Mouse (Mus musculus) limb, embryonic 12.5 days (tissue): Measurements from ENCODE around the gene Cplx3. TPM values are rescaled to one million over a fixed set of nuclear protein-coding genes. Genes with fewer than 3 reads are reported as not detected.

Experiments used
- ATAC-seq: fragments of 200-750 bp; cut with Nextera tagmentation; 2 replicates; pipeline ENCODE4 v1.8.0; 2017; ENCODE audit warnings: low read depth, moderate TSS enrichment; ENCODE audit not compliant: insufficient number of reproducible peaks, insufficient read depth, low FRiP score, low TSS enrichment
- H3K27ac ChIP-seq: fragments of 300-500 bp; sonication (generic); 2 replicates; pipeline ENCODE4 v1.5.1; 2016; ENCODE audit warnings: mild to moderate bottlenecking, moderate library complexity
- H3K27me3 ChIP-seq: fragments of 300-500 bp; sonication (generic); 2 replicates; pipeline ENCODE4 v1.6.1; 2016; ENCODE audit warnings: mild to moderate bottlenecking, moderate library complexity
- H3K36me3 ChIP-seq: fragments of 300-500 bp; sonication (generic); 2 replicates; pipeline ENCODE4 v1.6.1; 2016; ENCODE audit warnings: mild to moderate bottlenecking, moderate library complexity
- H3K4me1 ChIP-seq: fragments of 300-500 bp; sonication (generic); replicated peaks from 2 replicates; pipeline ENCODE4 v1.6.1; 2016
- H3K4me2 ChIP-seq: fragments of 300-500 bp; sonication (generic); 2 replicates; pipeline ENCODE4 v1.6.1; 2016; ENCODE audit warnings: mild to moderate bottlenecking, moderate library complexity
- H3K4me3 ChIP-seq: fragments of 300-500 bp; sonication (generic); replicated peaks from 2 replicates; pipeline ENCODE4 v1.5.1; 2016; ENCODE audit warnings: mild to moderate bottlenecking
- H3K9ac ChIP-seq: fragments of 300-500 bp; sonication (generic); replicated peaks from 2 replicates; pipeline ENCODE4 v1.6.1; 2016; ENCODE audit warnings: mild to moderate bottlenecking, moderate library complexity
- H3K9me3 ChIP-seq: fragments of 300-500 bp; sonication (generic); 2 replicates; pipeline ENCODE4 v1.6.1; 2016; ENCODE audit warnings: mild to moderate bottlenecking, moderate library complexity
- WGBS: fragments of 180-500 bp; shearing (Covaris S2); methylation state at CpG from one replicate; pipeline ENCODE4 v1.1.7; 2016; 5-methylcytosine and 5-hydroxymethylcytosine counted together
- polyA plus RNA-seq: library from polyadenylated mRNA; unstranded; fragments of >200 nt; fragmentation: Nextera tagmentation; extraction: Ambion mirVana; gene quantifications from 2 replicates; pipeline ENCODE4 v1.2.1, GENCODE M21; 2016

Gene Cplx3
- polyA plus RNA-seq, 1 experiment from 2014 or later: not detected

DNA sequence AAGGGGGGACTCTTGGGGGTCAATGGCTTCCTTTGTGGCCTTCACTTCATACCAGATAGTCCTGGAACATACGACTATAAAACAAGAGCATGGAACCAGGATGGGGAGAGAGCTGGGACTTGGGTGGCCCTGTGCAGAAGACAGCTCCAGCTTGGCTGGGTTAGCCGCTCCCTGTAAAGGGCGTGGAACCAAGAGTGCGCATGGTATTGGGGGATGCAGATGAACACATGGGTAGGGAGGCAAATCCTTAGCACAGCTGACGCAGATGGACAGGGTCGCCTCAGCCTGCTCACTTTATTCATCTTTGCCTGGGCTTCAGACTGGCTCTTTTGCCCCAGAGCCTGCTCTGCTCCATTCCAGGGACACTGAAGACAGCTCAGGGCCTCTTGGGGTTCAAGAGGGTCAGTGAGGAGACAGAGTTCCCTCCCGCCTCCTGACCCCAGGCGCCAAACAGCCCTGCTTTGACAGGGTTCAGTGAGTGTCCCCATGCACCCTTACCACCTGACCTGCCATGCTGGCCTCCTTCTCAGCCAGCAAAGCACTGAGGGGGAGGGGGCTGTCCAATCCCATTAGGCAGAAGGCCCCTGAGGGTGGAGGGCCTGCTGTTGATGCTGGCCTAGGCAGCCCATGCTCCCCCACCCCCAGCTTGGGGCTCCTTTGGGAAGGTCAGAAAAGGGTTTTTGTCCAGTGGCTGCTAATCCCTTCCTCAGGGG lies 7.1 kb downstream of the Cplx3 start:
- H3K27me3 ChIP-seq: peaks cover 3% of the 10 kb centered on the region; the same call in 1 of the 2 replicates
- no peak overlapping the region for H3K4me2 ChIP-seq
- no peak for ATAC-seq
- WGBS: 50% methylated on average over 8 of the region's 8 CpGs
- H3K4me1 ChIP-seq: peaks cover 8% of the 10 kb centered on the region
- no peak overlapping the region for H3K4me3 ChIP-seq
- no peaks in the 10 kb centered on the region for H3K9me3 ChIP-seq
- H3K9ac ChIP-seq: no peak overlapping the region
- H3K36me3 ChIP-seq: peaks cover 15% of the 10 kb centered on the region
- no peak overlapping the region for H3K27ac ChIP-seq

DNA sequence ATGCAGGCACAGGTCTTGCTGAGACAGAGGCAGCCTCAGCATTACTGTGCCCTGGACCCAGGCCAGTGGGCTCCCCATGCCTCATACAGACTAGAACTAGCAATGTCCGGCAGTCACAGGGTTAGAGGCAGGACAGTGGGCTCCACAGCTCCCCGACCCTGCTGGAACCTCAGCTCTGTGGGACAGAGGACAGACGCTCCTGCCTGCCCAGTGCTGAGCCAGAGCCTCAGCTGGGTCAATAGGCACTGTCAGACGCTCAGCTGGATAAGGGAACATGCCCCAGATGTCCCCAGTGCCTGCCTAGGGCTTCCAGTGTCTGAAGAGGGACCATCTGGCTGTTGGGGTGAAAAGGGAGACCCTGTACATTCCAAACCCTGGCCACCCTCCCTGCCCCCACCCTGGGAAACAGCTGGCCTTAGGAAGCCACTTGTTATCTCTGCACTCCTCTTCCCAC lies 8.1 kb downstream of the Cplx3 start:
- WGBS: 30% methylated on average over 4 of the region's 4 CpGs
- no peaks in the 10 kb centered on the region for H3K27me3 ChIP-seq
- H3K9me3 ChIP-seq: no peaks in the 10 kb centered on the region
- H3K36me3 ChIP-seq: peaks cover 26% of the 10 kb centered on the region
- H3K4me1 ChIP-seq: peaks cover 8% of the 10 kb centered on the region
- no peak overlapping the region for H3K27ac ChIP-seq
- H3K9ac ChIP-seq: 0 out of 2 replicates have a peak overlapping the region, but pooled peaks have one; percentile 18
- H3K4me3 ChIP-seq: no peak overlapping the region
- no peak for ATAC-seq
- H3K4me2 ChIP-seq: no peak overlapping the region

DNA sequence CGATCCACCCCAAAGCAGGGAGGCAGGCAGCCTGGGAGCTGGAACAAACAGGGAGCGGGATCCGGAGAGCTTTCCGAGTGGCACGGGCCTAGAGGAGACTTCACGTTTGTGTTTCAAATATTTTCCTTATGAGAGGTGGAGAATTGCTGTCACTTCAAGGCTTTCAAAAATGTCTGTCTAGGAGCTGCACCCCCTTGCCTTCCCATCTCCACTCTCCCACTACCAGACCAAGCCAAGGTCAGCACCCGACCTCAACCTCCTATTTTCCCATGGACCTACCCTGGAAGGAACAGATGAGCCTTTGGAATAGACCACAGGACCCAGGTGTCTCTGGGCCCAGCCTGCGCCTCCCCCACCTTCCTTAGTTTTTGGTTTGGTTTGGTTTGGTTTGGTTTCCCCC lies 8.8 kb downstream of the Cplx3 start:
- H3K27me3 ChIP-seq: no peaks in the 10 kb centered on the region
- no peaks in the 10 kb centered on the region for H3K9me3 ChIP-seq
- WGBS: 87% methylated on average over 8 of the region's 8 CpGs
- no peak for ATAC-seq
- H3K4me3 ChIP-seq: no peak overlapping the region
- H3K4me2 ChIP-seq: no peak overlapping the region
- peaks cover 33% of the 10 kb centered on the region for H3K36me3 ChIP-seq
- H3K9ac ChIP-seq: no peak overlapping the region
- H3K4me1 ChIP-seq: peaks cover 8% of the 10 kb centered on the region
- no peak overlapping the region for H3K27ac ChIP-seq

- no peak for ATAC-seq
- Histone ChIP-seq H3K27me3 (no peaks in the 10 kb centered on the region; the same call in 1 of the 2 replicates), H3K9ac (no peak overlapping the region), H3K4me3 (no peak overlapping the region), H3K4me1 (peaks cover 13% of the 10 kb centered on the region), H3K9me3 (no peaks in the 10 kb centered on the region), H3K36me3 (peaks cover 35% of the 10 kb centered on the region), H3K27ac (no peak overlapping the region), H3K4me2 (no peak overlapping the region)
- WGBS: 78% methylated on average over 9 of the region's 9 CpGs
Observed at GRCm38 (mm10) chr9:57594174-57594509, 11.9 kb downstream of the Cplx3 start.

- 0 out of 2 replicates have a peak overlapping the region, but pooled peaks have one; percentile 8 for H3K9ac ChIP-seq
Observed at GRCm38 (mm10) chr9:57593454-57594173, 12.5 kb downstream of the Cplx3 start.

DNA sequence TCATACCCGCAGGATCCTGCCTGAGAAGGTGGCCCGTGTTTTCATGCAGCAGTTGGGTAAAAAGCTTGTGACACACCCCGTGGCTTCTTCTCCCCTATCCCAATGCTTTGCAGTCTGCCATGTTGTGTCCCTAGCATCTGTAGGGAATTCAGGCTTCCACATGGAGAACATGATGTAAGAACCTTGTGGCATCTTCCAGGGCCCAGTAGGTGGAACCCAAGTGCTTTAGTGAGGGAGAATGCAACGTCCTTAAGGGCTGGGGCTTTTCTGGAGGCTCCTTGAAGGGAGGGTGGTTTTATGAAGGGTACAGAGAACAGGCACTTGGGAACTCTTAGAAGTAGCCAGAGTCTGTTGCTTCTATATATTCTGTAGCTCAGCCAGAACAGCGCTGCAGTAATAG lies 15.4 kb downstream of the Cplx3 start:
- Histone ChIP-seq H3K9me3 (no peaks in the 10 kb centered on the region), H3K4me3 (peak overlapping the region; percentile 76), H3K36me3 (peaks cover 54% of the 10 kb centered on the region), H3K27me3 (no peaks in the 10 kb centered on the region; the same call in 1 of the 2 replicates), H3K9ac (no peak overlapping the region), H3K27ac (no peak overlapping the region), H3K4me1 (peaks cover 19% of the 10 kb centered on the region), H3K4me2 (peak overlapping the region; percentile 91)
- 35% methylated on average over 5 of the region's 5 CpGs for WGBS
- no peak for ATAC-seq

More at GRCm38 (mm10) chr9:57593454-57594173, 12.5 kb downstream of the Cplx3 start:
- ATAC-seq: no peak
- no peak overlapping the region for H3K4me3 ChIP-seq
- H3K4me1 ChIP-seq: peaks cover 18% of the 10 kb centered on the region
- H3K9me3 ChIP-seq: no peaks in the 10 kb centered on the region
- no peak overlapping the region for H3K27ac ChIP-seq
- no peak overlapping the region for H3K4me2 ChIP-seq
- WGBS: 65% methylated on average over 12 of the region's 12 CpGs
- no peaks in the 10 kb centered on the region; the same call in 1 of the 2 replicates for H3K27me3 ChIP-seq
- H3K36me3 ChIP-seq: peaks cover 35% of the 10 kb centered on the region

DNA sequence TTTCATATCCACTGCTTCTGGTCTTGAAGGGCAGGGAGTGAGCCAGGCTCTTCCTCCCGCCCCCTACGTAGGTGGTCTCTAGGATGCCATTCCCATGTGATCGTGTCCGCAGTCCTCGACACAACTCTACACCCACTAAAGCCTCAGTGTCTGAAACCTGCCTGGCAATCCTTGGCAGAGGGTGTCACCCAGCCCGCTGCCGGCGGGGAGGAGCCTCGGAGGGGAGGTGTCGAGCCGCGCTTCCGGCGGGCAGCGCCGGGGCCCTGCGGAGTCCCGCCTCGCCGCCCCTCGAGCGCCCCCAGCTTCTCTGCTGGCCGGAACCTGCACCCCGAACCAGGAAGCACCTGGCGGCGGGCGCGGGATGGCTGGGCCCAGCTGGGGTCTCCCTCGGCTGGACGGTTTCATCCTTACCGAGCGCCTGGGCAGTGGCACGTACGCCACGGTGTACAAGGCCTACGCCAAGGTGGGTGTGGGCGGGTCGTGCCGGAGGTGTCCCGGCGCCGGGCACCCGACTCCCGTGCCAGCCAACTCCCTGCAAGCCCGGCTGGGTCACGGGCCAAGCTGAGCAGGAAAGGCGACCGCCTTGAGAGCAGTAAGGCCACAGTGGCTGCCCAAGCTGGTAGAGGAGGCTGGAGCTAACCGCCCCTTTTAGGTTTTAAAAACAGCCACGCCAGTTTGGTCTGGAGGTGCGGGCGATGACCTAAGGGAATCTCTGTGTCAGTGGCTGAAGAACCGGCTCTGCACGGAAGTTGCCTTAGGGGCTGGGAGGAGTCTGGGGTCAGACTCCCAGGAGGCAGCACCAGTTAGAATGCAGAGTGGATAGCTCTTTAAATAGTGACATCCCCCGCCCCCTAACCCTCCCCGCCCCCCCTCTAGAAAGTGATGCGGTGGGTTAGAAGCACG lies 16.6 kb downstream of the Cplx3 start, which contains the start of gene Ulk3:
Gene Ulk3, plus strand, starts transcription at position 229 of the 903 bp plus-strand sequence.
- Histone ChIP-seq H3K4me1 (peaks cover 19% of the 10 kb centered on the region), H3K27ac (peak within 1 kb of the TSS; percentile 87), H3K4me2 (peak within 1 kb of the TSS; percentile 91), H3K4me3 (peak within 1 kb of the TSS; percentile 76), H3K9ac (peak within 1 kb of the TSS; percentile 78), H3K9me3 (no peaks in the 10 kb centered on the region), H3K36me3 (peaks cover 53% of the 10 kb centered on the region), H3K27me3 (no peaks in the 10 kb centered on the region; the same call in 1 of the 2 replicates)
- under 1% methylated on average over 58 of the region's 58 CpGs for WGBS
- peak; percentile 83 for ATAC-seq

DNA sequence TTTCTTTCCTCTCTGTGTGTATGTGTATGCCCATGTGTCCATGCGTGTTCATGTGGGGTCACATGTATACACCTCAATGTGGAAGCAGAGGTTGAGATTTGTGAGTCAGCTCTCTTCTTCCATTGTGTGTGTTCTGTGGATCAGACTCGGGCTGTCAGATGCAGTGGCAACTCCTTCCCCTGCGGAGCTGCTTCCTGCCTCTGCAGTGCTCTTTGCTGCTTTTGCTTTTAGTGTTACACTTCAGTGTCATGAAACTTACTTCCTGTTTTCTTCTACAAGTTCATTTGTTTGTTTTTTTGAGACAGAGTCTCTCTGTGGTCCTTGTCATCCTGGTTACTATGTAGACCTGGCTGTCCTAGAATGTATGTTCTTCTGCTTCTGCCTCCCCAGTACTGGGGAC lies 21.1 kb downstream of the Cplx3 start:
- no peak overlapping the region for H3K4me3 ChIP-seq
- H3K36me3 ChIP-seq: peaks cover 74% of the 10 kb centered on the region
- no peaks in the 10 kb centered on the region for H3K9me3 ChIP-seq
- no peak for ATAC-seq
- peaks cover 11% of the 10 kb centered on the region for H3K4me1 ChIP-seq
- no peak overlapping the region for H3K9ac ChIP-seq
- H3K27me3 ChIP-seq: no peaks in the 10 kb centered on the region; the same call in 1 of the 2 replicates
- no peak overlapping the region for H3K27ac ChIP-seq
- 89% methylated on average over 3 of the region's 3 CpGs for WGBS
- no peak overlapping the region for H3K4me2 ChIP-seq

DNA sequence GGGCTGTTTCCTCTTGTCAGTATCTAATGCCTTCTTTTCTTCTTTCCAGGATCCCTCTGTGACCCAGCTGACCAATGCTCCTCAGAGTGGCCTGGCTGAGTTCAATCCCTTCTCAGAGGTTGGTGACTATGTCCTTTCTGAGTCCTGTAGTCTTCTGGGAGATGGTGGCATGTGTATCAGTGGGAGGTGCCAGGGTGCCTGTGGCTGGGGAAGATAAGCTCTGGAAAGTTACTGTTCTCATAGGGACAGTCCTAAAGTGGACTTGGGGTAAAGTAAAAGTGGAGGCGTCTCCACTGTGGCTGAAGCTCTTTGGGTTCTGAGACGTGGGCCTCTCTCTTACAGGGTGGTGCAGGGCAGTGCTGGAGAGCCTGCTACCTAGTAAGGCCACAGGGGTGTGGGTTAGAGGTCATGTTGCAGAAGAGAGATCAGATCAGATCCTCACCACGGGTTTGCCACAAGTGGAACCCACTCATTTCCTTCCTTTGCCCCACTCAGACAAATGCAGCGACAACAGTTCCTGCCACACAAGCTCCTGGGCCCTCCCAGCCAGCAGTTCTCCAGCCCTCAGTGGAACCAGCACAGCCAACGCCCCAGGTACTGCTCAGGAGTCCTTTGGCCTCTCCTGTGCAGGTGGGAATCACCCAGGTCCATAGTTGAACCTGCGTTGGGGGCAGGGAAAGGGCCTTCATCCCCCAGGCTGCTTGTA lies 28.8 kb downstream of the Cplx3 start:
- Histone ChIP-seq H3K4me2 (no peak overlapping the region), H3K9me3 (no peaks in the 10 kb centered on the region), H3K4me3 (no peak overlapping the region), H3K4me1 (no peaks in the 10 kb centered on the region), H3K27me3 (no peaks in the 10 kb centered on the region), H3K9ac (no peak overlapping the region), H3K27ac (no peak overlapping the region), H3K36me3 (peaks cover 65% of the 10 kb centered on the region)
- no peak for ATAC-seq
- WGBS: 75% methylated on average over 6 of the region's 6 CpGs

GRCm38 (mm10) chr9:57575577-57575976 lies 30.5 kb downstream of the Cplx3 start:
- Histone ChIP-seq H3K4me2 (no peak overlapping the region), H3K4me1 (no peaks in the 10 kb centered on the region), H3K9me3 (no peaks in the 10 kb centered on the region), H3K27me3 (no peaks in the 10 kb centered on the region), H3K9ac (no peak overlapping the region), H3K27ac (no peak overlapping the region), H3K36me3 (peaks cover 61% of the 10 kb centered on the region), H3K4me3 (no peak overlapping the region)
- ATAC-seq: no peak
- 88% methylated on average over 3 of the region's 3 CpGs for WGBS
